Mouse (Mus musculus) regulatory T cell (primary cell): ENCODE measurements around the gene Skint7.
"Not testable (repeated sequence)": the region's sequence is repeated elsewhere in the genome, so short reads cannot be mapped to it uniquely, and the experiment has no call there.

Experiments
- in situ Hi-C: fragments of 300-600 bp; cut with MboI, MseI; formaldehyde crosslinking; loops from one replicate; pipeline ENCODE4 v1.15.1; 2025; ENCODE audit warnings: high pct_unique_total_duplicates

Gene Skint7

DNA sequence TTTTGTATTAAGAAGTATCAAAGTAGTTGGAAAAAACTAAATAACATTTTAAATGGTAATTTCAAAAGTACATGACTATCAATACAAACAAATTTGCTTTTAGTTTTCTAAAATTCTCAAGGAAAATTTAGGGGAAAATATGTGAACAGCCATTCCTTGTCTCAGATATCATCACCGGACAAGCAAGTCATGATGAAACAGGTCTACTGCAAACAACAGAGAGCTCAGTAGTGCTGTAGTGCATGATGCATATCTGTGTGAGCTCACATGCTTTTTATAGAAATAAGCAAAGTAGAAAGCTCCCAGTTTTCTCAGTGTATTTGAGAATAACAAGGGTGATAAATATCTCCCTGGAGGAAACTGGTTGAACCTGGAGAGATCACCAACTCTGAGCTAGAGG lies at the start of gene Skint7:
Skint7 (plus strand) TSS at position 301 of the 400 bp plus-strand sequence.
- in situ Hi-C loops = no loop called here

DNA sequence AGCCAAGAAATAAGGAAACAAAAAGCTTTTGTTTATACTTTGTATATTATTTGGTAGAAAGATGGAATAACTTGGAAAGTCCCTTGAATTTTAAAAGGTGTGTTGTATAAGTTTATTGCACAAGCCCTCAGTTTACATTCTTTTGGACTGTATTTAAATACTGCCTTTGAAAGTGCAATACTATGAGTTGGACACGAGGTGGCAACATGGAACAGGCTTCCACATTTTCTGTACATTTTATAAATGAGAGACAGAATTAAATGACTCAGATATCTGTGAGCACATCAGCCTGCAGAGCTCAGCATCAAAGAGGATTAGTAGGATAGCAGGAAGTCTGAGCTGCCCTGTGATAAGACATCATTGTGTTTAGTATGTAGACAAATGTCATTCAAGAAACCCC lies 11.4 kb upstream of the Skint7 start:
- in situ Hi-C loops = no loop called here

DNA sequence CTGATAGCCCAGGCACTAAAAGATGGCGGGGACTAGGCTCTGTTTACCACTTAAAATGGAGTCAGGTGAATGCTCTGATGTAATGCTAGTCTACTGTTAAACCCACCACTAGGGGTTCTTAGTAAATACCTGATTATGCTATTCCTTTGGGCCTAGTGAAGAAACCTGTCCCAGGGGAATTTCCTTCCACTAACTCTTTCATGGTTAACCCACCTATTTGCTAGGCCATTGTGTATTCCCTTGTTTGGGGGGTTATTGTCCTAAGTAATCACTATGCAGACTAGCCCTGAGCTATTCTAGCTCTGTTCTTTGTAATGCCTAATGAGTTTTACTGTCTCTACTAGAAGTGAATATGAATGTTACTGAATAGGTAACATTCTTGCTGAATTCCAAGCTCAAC lies 9.5 kb upstream of the Skint7 start:
- in situ Hi-C loops = not testable (repeated sequence)

DNA sequence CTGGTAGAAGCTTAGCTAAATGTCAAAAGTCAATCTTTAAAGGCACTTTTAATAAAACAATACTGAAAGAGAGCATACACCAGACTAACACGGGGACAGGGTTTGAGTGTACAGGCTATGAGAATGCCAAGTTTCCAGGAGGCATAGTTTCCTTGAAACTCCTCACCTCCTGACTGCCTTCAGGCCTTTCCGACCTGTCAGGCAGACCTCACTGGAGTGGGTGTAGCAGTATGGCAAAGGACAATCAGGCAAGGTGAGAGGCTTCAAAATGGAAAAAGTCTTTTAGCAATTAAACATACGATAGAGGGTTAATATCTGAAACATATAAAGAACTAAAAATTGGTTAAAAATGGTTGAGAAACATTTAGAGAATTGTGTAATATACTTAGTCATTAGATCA lies 9.1 kb upstream of the Skint7 start:
- in situ Hi-C loops = no loop called here

DNA sequence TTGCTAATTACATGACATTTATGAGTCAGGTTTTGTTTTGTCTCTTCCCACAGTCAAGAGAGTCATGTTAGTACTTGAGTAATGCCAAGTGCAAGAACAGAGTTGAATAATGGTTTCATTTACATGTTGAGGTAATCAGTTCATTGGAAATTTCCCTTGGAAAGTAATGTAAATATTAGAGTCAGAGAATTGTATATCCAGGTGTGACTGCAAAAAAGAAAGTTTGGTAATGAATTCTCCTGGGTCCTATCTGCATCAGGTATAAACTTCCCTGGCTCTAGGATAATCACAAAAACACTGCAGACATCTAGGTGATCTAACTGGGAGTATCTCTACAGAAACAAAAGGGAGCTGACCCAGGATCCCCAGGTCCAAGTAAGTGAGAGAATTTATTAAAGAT lies 33.2 kb downstream of the Skint7 start, which contains the start of gene Skint1:
Skint1 (plus strand) TSS at position 301 of the 400 bp plus-strand sequence.
- in situ Hi-C loops = no loop called here
